Mouse (Mus musculus) C2C12 (cell line): ENCODE results near the gene Neurl4.

Experiments
- CTCF ChIP-seq: IDR thresholded peaks from one replicate; pipeline ENCODE4 v1.5.1; 2011; ENCODE audit not compliant: control insufficient read depth, insufficient read depth, insufficient read length
- FOSL1 ChIP-seq: IDR thresholded peaks from one replicate; pipeline ENCODE4 v1.8.0; 2011; ENCODE audit warnings: mild to moderate bottlenecking, low read length; ENCODE audit not compliant: poor library complexity, insufficient read depth, severe bottlenecking

- TF ChIP-seq FOSL1 = no peak
- TF ChIP-seq CTCF = no peak
Measured at GRCm38 (mm10) chr11:69935137-69935879, 34.4 kb downstream of the Neurl4 start, which contains the start of gene Ybx2.
